Mouse (Mus musculus) Patski (cell line): Measurements from ENCODE around the gene Eid1. TPM values are rescaled to one million over a fixed set of nuclear protein-coding genes. Genes with fewer than 3 reads are reported as not detected.

Experiments
- ATAC-seq: fragments of 100-300 bp; one replicate; pipeline ENCODE4 v1.8.0; 2021
- CTCF ChIA-PET: fragments of 350-600 bp; sonication (Branson Sonifier 250); formaldehyde crosslinking; loops from one replicate; lab custom pipeline; 2022; ENCODE audit warnings: inconsistent platforms; lab: Charles Lee
- POLR2A ChIA-PET: fragments of 350-600 bp; sonication (Branson Sonifier 250); formaldehyde crosslinking; loops from one replicate; lab custom pipeline; 2022; ENCODE audit warnings: antibody characterized with exemption, inconsistent platforms; lab: Charles Lee
- DNase-seq: peaks from one replicate; pipeline ENCODE4 v3.0.0-alpha.2; 2011; ENCODE audit warnings: low read depth, low spot score
- H3K27me3 ChIP-seq: fragments of 371-371 bp; one replicate; pipeline ENCODE4 v1.5.1; 2021
- CTCF ChIP-seq: fragments of 100-300 bp; IDR thresholded peaks from one replicate; pipeline ENCODE4 v1.5.1; 2021
- in situ Hi-C: fragments of 300-500 bp; cut with MboI; formaldehyde crosslinking; loops from 3 replicates; pipeline ENCODE4 v1.11.1; 2018; ENCODE audit warnings: low pct_unique_long_range_greater_than_20kb, mixed read lengths
- polyA plus RNA-seq: library from polyadenylated mRNA; unstranded; gene quantifications from one replicate; pipeline ENCODE4 v1.2.3, GENCODE M21; 2021

Gene Eid1
- 91.7 TPM for polyA plus RNA-seq

GRCm38 (mm10) chr2:125672957-125673631 lies at the start of gene Eid1:
TSS of gene Eid1 (plus strand) at chr2:125673095.
- CTCF ChIA-PET: interaction anchor here (1.1 kb wide), 1 partner anchor 13 kb away, joined by 3 read pairs; no protein-coding TSS in a partner anchor
- POLR2A ChIA-PET: interaction anchor here (0.6 to 0.7 kb wide), 2 partner anchors 39 to 48 kb away, joined by 3 to 7 read pairs; no protein-coding TSS in a partner anchor
- DNase-seq (no peak), ATAC-seq (peak; percentile 76)
- in situ Hi-C loops: loop anchor here (25.0 kb wide), 1 partner anchor 764 kb away; no protein-coding TSS in a partner anchor
- no peaks in the 10 kb centered on the region for H3K27me3 ChIP-seq
- no peak for TF ChIP-seq CTCF

- H3K27me3 ChIP-seq: no peaks in the 10 kb centered on the region
- no peak for DNase-seq
- POLR2A ChIA-PET: no interaction called here
- CTCF ChIA-PET: no interaction called here
- TF ChIP-seq CTCF: no peak
- ATAC-seq: no peak
- in situ Hi-C loops: loop anchor here (25.0 kb wide), 1 partner anchor 511 kb away; the partner anchor contains the start of gene Myef2
Observed at GRCm38 (mm10) chr2:125623211-125623610, 49.7 kb upstream of the Eid1 start.

- ATAC-seq (no peak), DNase-seq (no peak)
- POLR2A ChIA-PET: no interaction called here
- CTCF ChIA-PET: no interaction called here
- no peak for TF ChIP-seq CTCF
- in situ Hi-C loops: loop anchor here (25.0 kb wide), 1 partner anchor 512 kb away; the partner anchor contains the start of gene Myef2
- H3K27me3 ChIP-seq: peaks cover 3% of the 10 kb centered on the region
Observed at GRCm38 (mm10) chr2:125624127-125624685, 48.7 kb upstream of the Eid1 start.

- DNase-seq (peak; percentile 71), ATAC-seq (peak; percentile 99)
- H3K27me3 ChIP-seq: peaks cover 10% of the 10 kb centered on the region
- TF ChIP-seq CTCF: no peak
- in situ Hi-C loops: loop anchor here (25.0 kb wide), 1 partner anchor 513 kb away; the partner anchor contains the start of gene Myef2
- POLR2A ChIA-PET: no interaction called here
- CTCF ChIA-PET: no interaction called here
Observed at GRCm38 (mm10) chr2:125624837-125625351, 48.0 kb upstream of the Eid1 start, which contains the start of gene Cep152. TSS of gene Cep152 (minus strand) at chr2:125625113.

GRCm38 (mm10) chr2:125626536-125626935 lies 46.4 kb upstream of the Eid1 start:
- ATAC-seq: no peak
- peaks cover 10% of the 10 kb centered on the region for H3K27me3 ChIP-seq
- POLR2A ChIA-PET: no interaction called here
- CTCF ChIA-PET: no interaction called here
- in situ Hi-C loops: no loop called here
- DNase-seq: no peak
- no peak for TF ChIP-seq CTCF

- TF ChIP-seq CTCF: no peak
- POLR2A ChIA-PET: no interaction called here
- CTCF ChIA-PET: no interaction called here
- H3K27me3 ChIP-seq: peaks cover 10% of the 10 kb centered on the region
- DNase-seq (no peak), ATAC-seq (no peak)
- in situ Hi-C loops: no loop called here
Observed at GRCm38 (mm10) chr2:125628487-125628886, 44.4 kb upstream of the Eid1 start.

GRCm38 (mm10) chr2:125630010-125630409 lies 42.9 kb upstream of the Eid1 start:
- POLR2A ChIA-PET: no interaction called here
- CTCF ChIA-PET: no interaction called here
- H3K27me3 ChIP-seq: peaks cover 10% of the 10 kb centered on the region
- no peak for TF ChIP-seq CTCF
- in situ Hi-C loops: no loop called here
- ATAC-seq: no peak
- no peak for DNase-seq

- ATAC-seq (no peak), DNase-seq (no peak)
- CTCF ChIA-PET: no interaction called here
- POLR2A ChIA-PET: no interaction called here
- in situ Hi-C loops: no loop called here
- no peak for TF ChIP-seq CTCF
- no peaks in the 10 kb centered on the region for H3K27me3 ChIP-seq
Observed at GRCm38 (mm10) chr2:125637331-125637730, 35.6 kb upstream of the Eid1 start.

- DNase-seq (no peak), ATAC-seq (no peak)
- peaks cover 9% of the 10 kb centered on the region for H3K27me3 ChIP-seq
- TF ChIP-seq CTCF: no peak
- CTCF ChIA-PET: no interaction called here
- POLR2A ChIA-PET: no interaction called here
- in situ Hi-C loops: no loop called here
Observed at GRCm38 (mm10) chr2:125644912-125645311, 28.0 kb upstream of the Eid1 start.

GRCm38 (mm10) chr2:125650038-125650437 lies 22.9 kb upstream of the Eid1 start:
- H3K27me3 ChIP-seq: peaks cover 6% of the 10 kb centered on the region
- ATAC-seq: no peak
- TF ChIP-seq CTCF: no peak
- POLR2A ChIA-PET: interaction anchor here (0.6 kb wide), 1 partner anchor 195 kb away, joined by 3 read pairs; no protein-coding TSS in a partner anchor
- CTCF ChIA-PET: interaction anchor here (1.2 kb wide), 1 partner anchor 10 kb away, joined by 3 read pairs; no protein-coding TSS in a partner anchor
- in situ Hi-C loops: loop anchor here (10.0 to 25.0 kb wide), 2 partner anchors 787 to 865 kb away; no protein-coding TSS in a partner anchor
- no peak for DNase-seq
